Comparison of ENCODE assay signal across 9 mouse cellular contexts in genomic region chr5:140370446-140371254, GRCm38 (mm10). TPM values are rescaled to one million over a fixed set of nuclear protein-coding genes. Genes with fewer than 3 reads are reported as not detected.
DNase-seq lines count a peak whose midpoint lies in the region; ATAC-seq and TF ChIP-seq lines count a peak whose summit lies in the region.
"Had no signal": no experiment of that assay in that cellular context is flagged by ENCODE, and none has a peak within 500 bp of the region (broad histone marks: within the 10 kb centered on the region; RNA-seq: fewer than 3 reads in every experiment).

No protein-coding gene starts in this region.

- no peaks in the 10 kb centered on the region for H3K9me3 ChIP-seq in megakaryocyte, embryonic 14.5 days
- no peaks in the 10 kb centered on the region for H3K9me3 ChIP-seq in liver, embryonic 14.5 days (ENCODE audit: control insufficient read depth, low read length)
- no peaks in the 10 kb centered on the region for H3K9me3 ChIP-seq in hindbrain, embryonic 12.5 days (replicated peaks)
- no peaks in the 10 kb centered on the region for H3K9me3 ChIP-seq in midbrain, embryonic 13.5 days

- peak overlapping the region; percentile 85 for H3K27ac ChIP-seq in kidney, adult 2 months (ENCODE audit: insufficient read depth, low read depth, low read length)
- H3K27ac ChIP-seq in liver, embryonic 14.5 days: no peak overlapping the region
- no peak overlapping the region for H3K27ac ChIP-seq in hindbrain, embryonic 12.5 days
- H3K27ac ChIP-seq in midbrain, embryonic 13.5 days: no peak overlapping the region

- H3K4me2 ChIP-seq in liver, embryonic 14.5 days (ENCODE audit: low read depth): no peak overlapping the region
- no peak overlapping the region for H3K4me2 ChIP-seq in hindbrain, embryonic 12.5 days (replicated peaks)
- H3K4me2 ChIP-seq in midbrain, embryonic 13.5 days (replicated peaks): no peak overlapping the region

- no peak for ATAC-seq in megakaryocyte, adult 5-6 weeks (ENCODE audit: poor library complexity, severe bottlenecking)
- peak; percentile 34 for ATAC-seq in liver, embryonic 14.5 days (ENCODE audit: insufficient read depth)
- ATAC-seq in hindbrain, embryonic 12.5 days (ENCODE audit: low FRiP score): no peak
- no peak for ATAC-seq in midbrain, embryonic 13.5 days

- H3K4me1 ChIP-seq in megakaryocyte, embryonic 14.5 days: peaks cover 47% of the 10 kb centered on the region
- H3K4me1 ChIP-seq in kidney, adult 2 months (ENCODE audit: control insufficient read depth, insufficient read depth, low read length): peaks cover 33% of the 10 kb centered on the region
- peaks cover 0 to 29% of the 10 kb centered on the region in 2 experiments; a peak in 2 of 4 replicates for H3K4me1 ChIP-seq in liver, embryonic 14.5 days (replicated peaks; ENCODE audit: control insufficient read depth in 2 of 2, insufficient read depth in 2 of 2, low read length in 1 of 2)
- 0 out of 2 replicates have a peak, but pooled peaks cover 2% of the 10 kb centered on the region for H3K4me1 ChIP-seq in hindbrain, embryonic 12.5 days
- H3K4me1 ChIP-seq in midbrain, embryonic 13.5 days (replicated peaks): peaks cover 4% of the 10 kb centered on the region; the same call in 1 of the 2 replicates

- WGBS in kidney, adult 2 months: 37% methylated on average over 6 of the region's 6 CpGs
- 36% methylated on average over 6 of the region's 6 CpGs for WGBS in liver, embryonic 14.5 days (ENCODE audit: insufficient replicate concordance)
- 77% methylated on average over 6 of the region's 6 CpGs for WGBS in hindbrain, embryonic 12.5 days
- WGBS in midbrain, embryonic 13.5 days: 89% methylated on average over 6 of the region's 6 CpGs

- no peak for TF ChIP-seq CTCF in kidney, adult 2 months (conservative IDR thresholded peaks at IDR 0.05; ENCODE audit: insufficient read depth, insufficient read length, low read depth, low read length)
- TF ChIP-seq CTCF in liver, embryonic 14.5 days (IDR thresholded peaks at IDR 0.05; ENCODE audit: low read depth): no peak

- peak; percentile 80 for DNase-seq in kidney, adult 2 months
- peak in 1 of 3 experiments; percentile 12 for DNase-seq in liver, embryonic 14.5 days (ENCODE audit: low read depth in 3 of 3, low spot score in 3 of 3)
- peak; percentile 78 for DNase-seq in yolk sac, embryonic 10.5 days (ENCODE audit: low spot score)
- no peak for DNase-seq in gastrocnemius, adult 18-20 months (ENCODE audit: low spot score)

- peak overlapping the region; percentile 8 for H3K4me3 ChIP-seq in megakaryocyte, embryonic 14.5 days (replicated peaks)
- H3K4me3 ChIP-seq in kidney, adult 2 months (ENCODE audit: insufficient read depth, low read depth, low read length): no peak overlapping the region
- H3K4me3 ChIP-seq in liver, embryonic 14.5 days (ENCODE audit: insufficient read depth in 1 of 2, low read depth in 2 of 2, low read length in 2 of 2): no peak overlapping the region
- H3K4me3 ChIP-seq in hindbrain, embryonic 12.5 days: no peak overlapping the region
- no peak overlapping the region for H3K4me3 ChIP-seq in midbrain, embryonic 13.5 days (replicated peaks)
- H3K4me3 ChIP-seq: erythroblast, embryonic 14.5 days had no signal

- H3K36me3 ChIP-seq in megakaryocyte, embryonic 14.5 days (replicated peaks; ENCODE audit: low read length): no peaks in the 10 kb centered on the region
- no peaks in the 10 kb centered on the region for H3K36me3 ChIP-seq in kidney, adult 2 months (ENCODE audit: control insufficient read depth, insufficient read depth, low read length)
- no peaks in the 10 kb centered on the region for H3K36me3 ChIP-seq in liver, embryonic 14.5 days (replicated peaks; ENCODE audit: control insufficient read depth, insufficient read depth, low read depth)
- H3K36me3 ChIP-seq in hindbrain, embryonic 12.5 days: no peaks in the 10 kb centered on the region
- no peaks in the 10 kb centered on the region for H3K36me3 ChIP-seq in midbrain, embryonic 13.5 days

- H3K27me3 ChIP-seq in megakaryocyte, embryonic 14.5 days (replicated peaks): peaks cover 9% of the 10 kb centered on the region
- no peaks in the 10 kb centered on the region for H3K27me3 ChIP-seq in kidney, adult 2 months (replicated peaks; ENCODE audit: control insufficient read depth, insufficient read depth, low read length)
- no peaks in the 10 kb centered on the region for H3K27me3 ChIP-seq in liver, embryonic 14.5 days (ENCODE audit: control insufficient read depth, insufficient read depth, low read length)
- no peaks in the 10 kb centered on the region for H3K27me3 ChIP-seq in hindbrain, embryonic 12.5 days
- H3K27me3 ChIP-seq in midbrain, embryonic 13.5 days: no peaks in the 10 kb centered on the region

- no peak for TF ChIP-seq POLR2A in kidney, adult 2 months (IDR thresholded peaks at IDR 0.05; ENCODE audit: low read depth, low read length)

- no peak overlapping the region for H3K9ac ChIP-seq in liver, embryonic 14.5 days (replicated peaks)
- H3K9ac ChIP-seq in hindbrain, embryonic 12.5 days: no peak overlapping the region
- H3K9ac ChIP-seq in midbrain, embryonic 13.5 days (replicated peaks): no peak overlapping the region

- no peak for TF ChIP-seq EP300 in liver, embryonic 14.5 days (IDR thresholded peaks at IDR 0.05; ENCODE audit: low read depth)

RNA-seq across cellular contexts. Expression of gene Snx8, which starts 18.4 kb away (rescaled TPM):
- 7.2 and 17.8 TPM in 2 replicates for polyA plus RNA-seq in megakaryocyte, embryonic 14.5 days (2012; ENCODE audit: insufficient read depth, low replicate concordance)
- 2.8 and 3.5 TPM in 2 replicates for total RNA-seq in megakaryocyte, adult 5-6 weeks (2015)
- total RNA-seq in megakaryocyte, adult 5-6 weeks (2017): 8.1 and 8.3 TPM in 2 replicates
- polyA plus RNA-seq in kidney, adult 2 months (2012; rRNA removed): 77.5 and 79.7 TPM in 2 replicates
- polyA plus RNA-seq in liver, embryonic 14.5 days (2012; rRNA removed): 6.6 TPM in 2 replicates
- 4.1 and 4.9 TPM in 2 replicates for polyA plus RNA-seq in liver, embryonic 14.5 days (2014; fragmentation: Nextera tagmentation; extraction: Ambion mirVana)
- 10 to 100 TPM in 1 of 2 experiments, 1 to 10 TPM in 1; 8.0 to 10.7 TPM for total RNA-seq in gastrocnemius, adult 18-20 months (2021)
- polyA plus RNA-seq in hindbrain, embryonic 12.5 days (2016; fragmentation: Nextera tagmentation; extraction: Ambion mirVana): 21.1 and 22.1 TPM in 2 replicates
- polyA plus RNA-seq in midbrain, embryonic 13.5 days (2015; fragmentation: Nextera tagmentation; extraction: Ambion mirVana): 25.2 and 26.4 TPM in 2 replicates

RNA-seq across cellular contexts. Expression of gene Mrm2, which starts 39.0 kb away (rescaled TPM):
- polyA plus RNA-seq in megakaryocyte, embryonic 14.5 days (2012; ENCODE audit: insufficient read depth, low replicate concordance): 6.7 TPM in 1 of 2 replicates, not detected in the other
- total RNA-seq in megakaryocyte, adult 5-6 weeks (2015): 1.7 and 5.5 TPM in 2 replicates
- 2.4 and 4.0 TPM in 2 replicates for total RNA-seq in megakaryocyte, adult 5-6 weeks (2017)
- 12.7 and 15.1 TPM in 2 replicates for polyA plus RNA-seq in kidney, adult 2 months (2012; rRNA removed)
- 5.0 and 6.6 TPM in 2 replicates for polyA plus RNA-seq in liver, embryonic 14.5 days (2012; rRNA removed)
- 9.5 and 10.7 TPM in 2 replicates for polyA plus RNA-seq in liver, embryonic 14.5 days (2014; fragmentation: Nextera tagmentation; extraction: Ambion mirVana)
- 1 to 10 TPM; 5.8 to 6.2 TPM for total RNA-seq in gastrocnemius, adult 18-20 months (2021)
- polyA plus RNA-seq in hindbrain, embryonic 12.5 days (2016; fragmentation: Nextera tagmentation; extraction: Ambion mirVana): 18.9 and 20.9 TPM in 2 replicates
- 18.6 and 23.5 TPM in 2 replicates for polyA plus RNA-seq in midbrain, embryonic 13.5 days (2015; fragmentation: Nextera tagmentation; extraction: Ambion mirVana)

RNA-seq across cellular contexts. Expression of gene Eif3b, which starts 48.5 kb away (rescaled TPM):
- polyA plus RNA-seq in megakaryocyte, embryonic 14.5 days (2012; ENCODE audit: insufficient read depth, low replicate concordance): 18.7 and 48.8 TPM in 2 replicates
- 82.3 and 108 TPM in 2 replicates for total RNA-seq in megakaryocyte, adult 5-6 weeks (2015)
- total RNA-seq in megakaryocyte, adult 5-6 weeks (2017): 43.2 and 74.9 TPM in 2 replicates
- polyA plus RNA-seq in kidney, adult 2 months (2012; rRNA removed): 73.5 and 76.0 TPM in 2 replicates
- 50.9 and 86.8 TPM in 2 replicates for polyA plus RNA-seq in liver, embryonic 14.5 days (2012; rRNA removed)
- polyA plus RNA-seq in liver, embryonic 14.5 days (2014; fragmentation: Nextera tagmentation; extraction: Ambion mirVana): 85.2 and 99.6 TPM in 2 replicates
- total RNA-seq in gastrocnemius, adult 18-20 months (2021): 10 to 100 TPM; 78.9 to 84.5 TPM
- polyA plus RNA-seq in hindbrain, embryonic 12.5 days (2016; fragmentation: Nextera tagmentation; extraction: Ambion mirVana): 155 and 162 TPM in 2 replicates
- 71.4 and 92.6 TPM in 2 replicates for polyA plus RNA-seq in midbrain, embryonic 13.5 days (2015; fragmentation: Nextera tagmentation; extraction: Ambion mirVana)

RNA-seq across cellular contexts. Expression of gene Nudt1, which starts 49.2 kb away (rescaled TPM):
- 21.0 TPM in 1 of 2 replicates, not detected in the other for polyA plus RNA-seq in megakaryocyte, embryonic 14.5 days (2012; ENCODE audit: insufficient read depth, low replicate concordance)
- total RNA-seq in megakaryocyte, adult 5-6 weeks (2015): 17.5 and 19.9 TPM in 2 replicates
- 11.6 and 18.4 TPM in 2 replicates for total RNA-seq in megakaryocyte, adult 5-6 weeks (2017)
- polyA plus RNA-seq in kidney, adult 2 months (2012; rRNA removed): 17.9 and 20.4 TPM in 2 replicates
- 12.8 and 18.4 TPM in 2 replicates for polyA plus RNA-seq in liver, embryonic 14.5 days (2012; rRNA removed)
- 23.2 and 26.3 TPM in 2 replicates for polyA plus RNA-seq in liver, embryonic 14.5 days (2014; fragmentation: Nextera tagmentation; extraction: Ambion mirVana)
- 1 to 10 TPM; 4.8 to 6.4 TPM for total RNA-seq in gastrocnemius, adult 18-20 months (2021)
- 31.1 and 32.1 TPM in 2 replicates for polyA plus RNA-seq in hindbrain, embryonic 12.5 days (2016; fragmentation: Nextera tagmentation; extraction: Ambion mirVana)
- polyA plus RNA-seq in midbrain, embryonic 13.5 days (2015; fragmentation: Nextera tagmentation; extraction: Ambion mirVana): 28.6 and 31.9 TPM in 2 replicates

RNA-seq across cellular contexts. Expression of gene Mad1l1, which starts 49.3 kb away (rescaled TPM):
- 10.3 and 23.3 TPM in 2 replicates for polyA plus RNA-seq in megakaryocyte, embryonic 14.5 days (2012; ENCODE audit: insufficient read depth, low replicate concordance)
- 7.4 and 11.6 TPM in 2 replicates for total RNA-seq in megakaryocyte, adult 5-6 weeks (2015)
- 45.0 and 46.6 TPM in 2 replicates for total RNA-seq in megakaryocyte, adult 5-6 weeks (2017)
- 12.6 and 14.2 TPM in 2 replicates for polyA plus RNA-seq in kidney, adult 2 months (2012; rRNA removed)
- 15.5 TPM in 2 replicates for polyA plus RNA-seq in liver, embryonic 14.5 days (2012; rRNA removed)
- polyA plus RNA-seq in liver, embryonic 14.5 days (2014; fragmentation: Nextera tagmentation; extraction: Ambion mirVana): 16.9 TPM in 2 replicates
- 1 to 10 TPM; 7.0 to 7.2 TPM for total RNA-seq in gastrocnemius, adult 18-20 months (2021)
- polyA plus RNA-seq in hindbrain, embryonic 12.5 days (2016; fragmentation: Nextera tagmentation; extraction: Ambion mirVana): 39.9 and 44.8 TPM in 2 replicates
- polyA plus RNA-seq in midbrain, embryonic 13.5 days (2015; fragmentation: Nextera tagmentation; extraction: Ambion mirVana): 39.7 and 40.7 TPM in 2 replicates
